Mouse (Mus musculus): ENCODE measurements at regions not wholly inside any gene's neighbourhood (a gene's known extent, or its start where the extent isn't known, plus 50 kb on each side); places are given as distances from the start of the nearest gene placed in this dataset.
"Not testable (repeated sequence)": the region's sequence is repeated elsewhere in the genome, so short reads cannot be mapped to it uniquely, and the experiment has no call there.

DNA sequence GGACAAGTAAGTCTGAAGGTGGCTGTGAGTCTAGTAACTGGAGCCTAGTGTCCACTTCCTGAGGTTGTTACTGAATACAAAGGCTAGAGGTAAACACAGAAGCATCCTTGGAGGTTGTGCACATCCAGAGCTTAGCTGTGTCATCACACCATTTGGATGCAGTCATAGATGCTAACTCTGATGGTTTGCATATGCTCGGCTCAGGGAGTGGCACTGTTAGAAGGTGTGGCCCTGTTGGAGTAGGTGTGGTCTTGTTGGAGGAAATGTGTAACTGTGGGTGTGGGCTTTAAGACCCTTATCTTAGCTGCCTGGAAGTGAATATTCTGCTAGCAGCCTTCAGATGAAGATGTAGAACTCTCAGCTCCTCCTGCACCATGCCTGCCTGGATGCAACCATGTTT, 612.6 kb downstream of the Pdcd6ip start:
- in situ Hi-C loops (cut with MseI, MboI), result not testable (repeated sequence)

DNA sequence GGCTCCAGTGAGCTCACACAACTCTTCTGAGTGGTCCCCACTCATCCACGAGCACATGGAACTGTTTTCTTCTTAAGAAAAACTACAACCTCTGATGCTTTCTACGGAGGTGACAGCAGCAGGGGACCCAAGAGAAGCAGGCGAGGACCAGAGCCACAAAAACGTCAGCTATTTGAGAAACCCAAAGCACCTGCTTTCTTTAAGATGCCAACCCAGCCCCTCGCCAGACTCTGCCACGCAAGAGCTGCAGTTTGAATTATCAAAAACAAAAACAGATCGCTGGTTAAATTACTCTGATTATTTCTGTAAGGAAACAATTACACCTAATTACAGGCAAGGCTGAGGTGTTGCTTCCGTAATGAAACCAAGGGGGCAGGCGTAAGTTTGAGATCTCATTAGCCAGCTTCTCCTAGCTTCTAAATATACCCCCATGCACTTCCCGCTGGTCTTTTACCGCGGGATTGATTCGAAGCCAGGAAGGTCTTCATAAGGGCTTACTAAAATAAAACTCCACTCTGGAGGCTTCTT, 614.1 kb downstream of the Pdcd6ip start:
- in situ Hi-C loops (cut with MseI, MboI), result no loop called here

DNA sequence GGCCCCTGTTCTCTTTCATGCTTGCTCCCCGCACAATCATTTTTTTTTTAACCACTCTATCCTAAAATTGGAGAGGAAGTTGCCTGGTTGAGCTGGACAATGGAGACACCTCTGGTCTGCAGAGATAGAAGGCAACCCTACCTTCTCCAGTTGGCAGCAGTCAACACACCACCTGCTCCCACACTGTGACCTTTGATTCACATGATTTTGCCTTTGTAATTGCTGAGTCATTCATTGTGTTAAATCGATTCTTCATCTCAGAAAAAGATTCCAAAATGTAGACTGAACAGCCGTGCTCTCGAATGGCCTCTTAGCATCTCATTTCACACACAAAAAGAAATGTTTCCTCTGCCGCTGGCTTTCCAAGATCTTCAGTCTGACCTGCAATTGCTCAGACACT, 616.2 kb downstream of the Pdcd6ip start:
- in situ Hi-C loops (cut with MseI, MboI), result no loop called here

DNA sequence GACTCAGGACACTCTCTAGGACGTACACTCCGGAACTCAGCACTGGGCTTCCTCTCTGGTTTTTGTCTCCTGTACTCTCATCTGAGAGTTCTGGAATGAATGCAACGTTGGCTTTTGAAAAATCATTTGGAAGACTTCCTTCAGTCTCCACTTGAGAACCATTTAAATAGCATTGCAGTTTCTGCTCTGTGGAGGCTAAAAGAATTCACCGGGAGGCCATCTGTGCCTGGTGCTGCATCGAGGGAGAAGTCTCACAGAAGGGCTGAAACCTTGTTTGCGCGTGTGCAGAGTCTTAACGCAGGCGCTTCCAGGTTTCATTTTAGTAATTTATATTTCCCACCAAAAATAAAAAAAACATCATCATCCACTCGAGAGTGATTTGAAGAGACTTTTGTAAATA, 620.3 kb downstream of the Pdcd6ip start:
- in situ Hi-C loops (cut with MseI, MboI), result no loop called here

DNA sequence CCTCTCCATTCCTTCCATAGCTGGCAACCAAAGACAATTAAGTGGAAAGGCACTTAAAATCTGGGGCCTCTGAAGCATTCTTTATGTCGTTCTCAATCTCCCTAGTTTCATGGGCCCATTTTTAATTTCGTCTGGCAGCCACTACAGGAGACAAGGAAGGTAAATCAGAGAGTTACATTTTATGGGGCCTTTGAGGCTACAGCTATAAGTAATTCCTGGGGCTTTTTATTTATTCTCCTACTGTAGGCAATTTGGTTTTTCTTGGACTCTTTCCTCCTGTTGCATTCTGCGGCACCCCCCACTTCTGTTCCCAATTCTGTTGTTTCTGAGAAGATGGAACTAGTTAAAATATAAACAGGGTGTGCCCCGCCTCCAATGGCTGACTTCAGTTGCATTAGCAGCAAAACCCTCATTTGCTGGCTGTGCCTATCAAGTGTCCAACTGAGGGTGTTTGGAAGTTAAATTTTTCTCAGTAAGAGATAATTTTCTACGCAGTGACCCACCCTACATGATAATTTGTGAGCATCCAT, 622.7 kb downstream of the Pdcd6ip start:
- in situ Hi-C loops (cut with MseI, MboI), result no loop called here

DNA sequence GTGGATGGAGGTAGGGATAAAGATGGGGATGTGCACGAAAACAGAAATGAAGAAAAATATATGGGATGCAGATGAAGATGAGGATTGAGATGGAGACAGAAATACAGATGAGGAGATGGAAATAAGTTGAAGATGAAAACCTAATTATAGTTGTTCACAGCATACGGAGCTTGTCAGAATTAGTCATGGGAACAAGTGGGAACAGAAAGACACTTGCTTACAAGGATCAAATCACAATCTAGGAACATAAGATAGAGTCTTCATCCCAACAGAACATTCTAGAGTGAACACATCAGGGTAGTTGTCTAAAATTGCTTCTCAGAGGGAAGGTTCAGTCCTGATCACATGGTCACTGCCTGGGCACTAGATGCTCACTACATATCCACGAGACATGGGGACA, 633.2 kb downstream of the Pdcd6ip start:
- in situ Hi-C loops (cut with MseI, MboI), result no loop called here

DNA sequence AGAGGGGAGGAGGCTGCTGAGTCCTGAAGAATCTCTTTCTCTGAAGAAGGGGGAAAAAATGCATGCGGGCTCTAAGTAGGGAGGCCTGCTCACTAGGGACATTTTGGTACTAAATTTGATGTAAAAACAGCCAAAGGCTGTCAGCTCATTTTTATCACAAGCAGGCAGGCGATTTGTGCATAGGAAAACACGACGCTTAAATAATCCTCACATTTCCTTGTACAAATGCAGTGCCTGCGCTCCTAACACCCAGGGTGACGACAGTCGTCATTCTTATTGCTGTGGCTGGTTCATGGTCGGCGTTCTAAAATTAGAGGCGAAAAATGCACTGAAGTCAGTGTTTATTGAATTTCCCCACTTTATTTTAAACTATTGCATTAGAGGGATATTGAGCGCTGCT, 650.6 kb downstream of the Pdcd6ip start:
- in situ Hi-C loops (cut with MseI, MboI), result no loop called here

DNA sequence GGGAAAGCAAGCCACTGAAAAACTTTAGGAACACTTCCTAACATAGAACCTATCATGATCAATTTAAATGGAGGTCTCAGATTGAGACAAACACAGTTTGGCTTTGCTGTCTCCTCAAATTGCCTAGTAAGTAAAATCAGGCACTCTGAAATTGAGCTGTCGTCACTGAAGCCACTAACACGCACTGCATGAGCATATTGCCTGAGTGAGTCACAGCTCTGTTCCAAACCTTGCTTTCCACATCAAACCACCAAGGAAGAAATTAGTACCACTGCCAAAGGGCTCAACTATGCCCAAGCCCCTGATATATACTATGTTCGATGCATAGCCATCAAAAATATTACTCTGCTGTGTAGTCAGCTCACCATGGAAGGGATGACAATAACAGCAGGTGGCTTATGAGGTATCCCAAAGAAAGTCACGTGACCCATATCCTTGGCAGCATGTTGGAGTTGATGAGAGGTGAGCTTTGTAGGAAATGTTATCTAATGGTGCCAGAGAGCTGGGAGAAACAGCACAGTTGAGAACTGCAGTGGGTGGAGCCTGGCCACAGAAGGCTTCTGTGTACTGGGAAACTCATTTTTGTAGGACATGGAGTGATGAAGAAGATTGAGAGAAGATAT, 663.4 kb downstream of the Pdcd6ip start:
- in situ Hi-C loops (cut with MseI, MboI), result no loop called here

DNA sequence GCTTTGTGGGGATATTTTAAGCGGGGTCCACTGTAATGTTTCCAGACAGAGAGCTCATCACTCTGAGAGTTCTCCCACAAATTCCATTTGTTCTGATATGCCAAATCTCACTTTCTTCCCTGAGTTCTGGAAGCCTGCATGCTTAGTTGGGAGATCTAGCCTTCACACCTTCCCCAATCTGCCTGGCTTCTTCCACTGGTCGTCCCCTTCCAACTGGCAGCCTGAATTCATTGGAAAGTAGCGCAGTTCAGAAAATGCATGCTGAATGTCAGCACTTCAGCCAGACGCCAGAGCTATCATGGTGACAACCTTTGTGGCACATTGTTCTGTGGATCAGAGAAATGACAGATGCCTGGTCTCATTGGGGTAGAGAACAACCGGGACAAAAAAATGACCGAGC, 667.2 kb downstream of the Pdcd6ip start:
- in situ Hi-C loops (cut with MseI, MboI), result no loop called here

DNA sequence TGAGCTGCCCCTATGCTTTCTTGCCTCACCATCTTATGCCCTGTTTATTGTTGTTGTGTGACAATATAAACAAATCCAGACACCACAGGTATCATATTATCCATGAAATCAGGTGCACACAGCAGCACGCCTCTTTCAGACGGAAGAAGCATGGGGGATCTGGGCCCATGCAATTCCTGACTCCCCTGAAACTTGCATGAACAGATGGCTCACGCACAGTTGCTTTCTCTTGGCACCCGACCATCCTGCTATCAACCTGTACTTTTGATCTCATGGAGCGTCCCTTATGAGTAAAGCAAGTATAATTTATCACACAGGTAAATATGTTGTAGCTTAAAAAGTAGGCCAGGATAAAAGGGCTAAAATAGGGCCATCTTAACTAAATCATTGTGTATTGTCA, 674.1 kb downstream of the Pdcd6ip start:
- in situ Hi-C loops (cut with MseI, MboI), result no loop called here

DNA sequence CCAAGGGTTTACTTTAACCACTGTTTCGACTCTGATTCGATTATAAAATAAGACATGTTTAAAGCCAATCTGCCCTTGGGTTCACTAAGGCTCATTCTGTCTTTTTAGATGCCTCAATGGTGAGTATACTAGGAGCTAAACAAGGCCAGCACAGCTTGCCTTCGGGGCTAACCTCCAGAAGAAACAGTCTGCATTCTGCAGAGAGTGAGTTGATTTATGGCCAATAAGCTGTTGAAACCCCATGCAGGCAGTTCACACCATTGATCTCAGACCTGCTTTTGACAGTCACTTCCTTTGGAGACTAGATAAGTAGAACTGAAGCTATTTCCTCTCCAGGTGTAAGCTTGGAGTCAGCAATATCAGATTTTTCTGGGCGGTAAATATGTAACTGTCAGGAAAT, 679.0 kb downstream of the Pdcd6ip start:
- in situ Hi-C loops (cut with MseI, MboI), result no loop called here

DNA sequence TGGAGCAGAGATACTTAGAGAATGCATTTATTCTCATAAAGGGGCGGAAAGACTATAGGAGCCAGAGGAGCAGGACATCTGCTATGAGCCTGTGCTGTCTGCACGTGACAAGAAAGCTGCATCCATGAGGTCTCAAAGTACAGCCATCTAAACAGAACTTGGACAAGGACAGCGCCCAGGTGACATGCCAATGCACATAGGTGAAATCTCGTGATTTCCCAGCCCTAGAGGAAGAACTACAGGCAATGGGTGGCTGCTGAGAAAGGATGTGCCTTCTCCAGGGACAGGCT, 681.2 kb downstream of the Pdcd6ip start:
- in situ Hi-C loops (cut with MseI, MboI), result no loop called here

DNA sequence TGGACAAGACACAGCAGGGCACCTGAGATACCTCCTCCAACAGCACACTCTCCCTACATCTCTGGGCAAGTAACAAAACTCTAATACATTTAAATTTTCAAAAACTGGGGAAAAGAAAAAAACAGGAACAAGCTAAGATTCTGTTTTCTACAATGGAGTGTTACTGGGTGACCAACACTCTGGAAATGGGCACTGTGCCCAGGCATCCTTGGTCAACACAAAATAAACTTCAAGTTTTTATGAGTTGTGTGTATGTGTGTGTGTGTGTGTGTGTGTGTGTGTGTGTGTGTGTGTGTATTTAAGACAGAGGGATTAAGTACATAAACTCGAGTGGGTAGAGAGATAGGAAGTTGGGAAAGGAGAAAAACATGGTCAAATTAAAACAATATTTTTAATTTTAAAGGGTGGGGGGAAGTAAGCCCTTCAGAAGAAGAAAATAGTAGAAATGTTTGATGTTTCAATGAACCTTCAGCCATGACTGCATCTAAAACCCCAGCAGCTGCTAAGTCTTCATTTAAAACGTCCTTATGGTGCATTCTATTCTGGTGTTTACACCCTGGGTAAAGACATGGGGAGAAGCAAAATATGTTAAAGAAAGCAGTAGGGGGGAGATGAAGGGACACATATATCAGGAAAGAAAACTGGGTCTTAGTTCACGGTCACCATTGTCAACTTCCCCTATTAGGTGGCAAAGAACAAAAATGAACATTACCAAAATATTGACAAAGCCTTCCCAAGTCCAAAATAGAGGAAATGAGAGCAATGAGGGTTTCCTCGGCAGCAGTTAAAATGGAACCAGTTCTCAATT, 681.8 kb downstream of the Pdcd6ip start:
- in situ Hi-C loops (cut with MseI, MboI), result no loop called here

DNA sequence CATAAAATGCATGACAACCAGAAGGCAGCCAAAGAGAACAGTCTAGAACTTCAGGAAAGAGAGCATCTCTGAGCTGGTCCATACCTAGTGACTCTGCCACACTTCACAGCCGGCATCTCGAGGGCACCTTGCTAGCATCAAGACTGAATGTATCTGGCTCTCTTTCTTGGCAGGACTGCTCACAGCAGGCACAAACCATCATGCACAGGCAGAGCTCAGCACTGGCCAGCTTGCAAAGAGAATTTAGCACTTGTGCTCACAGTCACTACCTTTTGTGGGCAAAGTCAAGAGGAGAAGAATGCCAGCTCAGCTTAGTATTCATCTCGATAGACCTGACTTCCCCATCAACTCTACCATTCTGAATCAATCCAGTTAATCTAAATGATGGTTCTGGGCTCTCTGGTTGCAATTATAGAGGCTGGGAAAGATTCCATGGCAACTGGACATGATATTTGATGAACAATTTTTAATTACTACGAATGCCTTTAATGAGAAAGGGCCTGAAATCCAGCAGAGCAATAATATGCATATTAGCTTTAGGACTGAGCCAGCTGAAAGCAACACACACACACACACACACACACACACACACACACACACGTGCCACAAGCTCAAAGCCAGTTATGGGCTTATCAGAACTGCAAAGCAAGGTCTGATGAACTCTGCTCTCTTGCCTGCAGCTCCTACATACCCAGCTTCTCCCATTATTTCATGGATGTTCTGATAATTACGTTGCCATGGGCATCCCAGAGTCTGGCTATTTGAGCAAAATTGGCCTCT, 686.0 kb downstream of the Pdcd6ip start:
- in situ Hi-C loops (cut with MseI, MboI), result no loop called here

DNA sequence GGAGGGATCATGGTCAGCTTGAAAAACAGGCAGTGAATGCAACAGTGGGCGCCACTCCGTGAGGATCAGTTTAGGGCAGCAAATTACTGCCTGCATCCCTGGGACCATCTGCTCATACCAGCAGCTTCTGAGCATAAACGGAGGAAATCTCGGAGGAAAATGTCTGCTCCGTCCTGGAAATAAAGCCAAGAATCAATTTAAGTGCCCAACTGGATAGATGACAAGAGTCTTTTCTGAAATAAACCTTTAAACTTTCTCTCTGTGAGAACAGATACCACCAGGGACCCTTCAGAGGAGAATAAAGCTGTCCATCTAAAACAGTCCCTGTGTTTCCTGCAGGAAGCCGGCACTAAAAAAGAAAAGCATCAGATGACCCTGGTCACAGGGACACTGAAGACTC, 688.5 kb downstream of the Pdcd6ip start:
- in situ Hi-C loops (cut with MseI, MboI), result no loop called here

DNA sequence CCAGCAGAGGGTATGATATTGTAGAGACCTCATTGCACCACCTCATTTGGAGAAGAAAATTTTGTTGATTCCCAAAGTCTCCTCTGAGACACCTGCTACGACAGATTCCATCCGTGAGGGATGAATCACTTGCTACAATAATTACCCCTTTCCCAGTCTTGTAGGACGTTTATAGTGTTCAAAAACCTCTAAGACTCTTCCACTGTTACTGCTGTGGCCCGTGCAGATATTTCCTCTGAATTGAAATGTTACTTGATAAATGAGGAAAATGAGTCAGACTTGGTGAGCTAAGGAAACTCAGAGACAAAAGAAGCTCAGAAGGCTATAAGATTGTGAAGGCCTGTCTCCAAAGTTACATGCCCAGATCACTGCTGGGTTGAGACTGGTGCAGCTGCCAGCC, 700.0 kb downstream of the Pdcd6ip start:
- in situ Hi-C loops (cut with MseI, MboI), result no loop called here

DNA sequence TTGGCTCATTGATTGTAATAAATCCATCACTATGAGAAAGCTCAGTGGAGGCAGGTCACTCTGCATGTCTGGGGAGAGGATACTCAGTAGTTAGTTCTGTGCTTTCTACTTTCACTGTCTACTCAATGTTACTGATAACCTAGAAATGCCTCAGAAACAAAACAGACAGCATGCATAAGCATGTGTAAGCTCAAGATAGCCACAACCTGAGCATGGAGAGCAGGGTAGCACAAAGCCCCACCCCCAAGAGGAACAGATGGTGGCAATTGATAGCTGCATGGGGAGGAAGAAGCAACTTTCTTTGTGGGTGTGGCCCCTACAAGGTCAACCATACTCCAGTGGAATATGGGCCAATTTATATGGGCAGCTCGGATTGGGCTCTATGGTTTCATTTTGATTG, 711.9 kb downstream of the Pdcd6ip start:
- in situ Hi-C loops (cut with MseI, MboI), result no loop called here

DNA sequence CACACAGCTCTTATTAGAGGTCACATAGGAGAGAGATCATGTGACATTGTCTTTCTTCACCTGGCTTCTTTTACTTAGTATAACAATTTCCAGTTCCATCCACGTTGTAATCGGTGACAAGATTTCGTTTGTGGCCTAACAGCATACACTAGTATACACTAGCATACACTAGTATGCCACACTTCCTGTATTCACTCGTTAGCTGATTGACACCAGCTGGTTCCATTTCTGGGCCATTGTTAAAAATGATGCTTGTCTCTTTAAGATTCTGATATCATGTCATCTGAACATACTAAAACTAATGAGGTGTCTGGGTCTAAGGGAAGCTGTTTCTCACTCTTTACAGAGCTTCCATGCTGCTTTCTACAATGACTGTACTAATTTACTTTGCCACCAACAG, 713.3 kb downstream of the Pdcd6ip start:
- in situ Hi-C loops (cut with MseI, MboI), result no loop called here

DNA sequence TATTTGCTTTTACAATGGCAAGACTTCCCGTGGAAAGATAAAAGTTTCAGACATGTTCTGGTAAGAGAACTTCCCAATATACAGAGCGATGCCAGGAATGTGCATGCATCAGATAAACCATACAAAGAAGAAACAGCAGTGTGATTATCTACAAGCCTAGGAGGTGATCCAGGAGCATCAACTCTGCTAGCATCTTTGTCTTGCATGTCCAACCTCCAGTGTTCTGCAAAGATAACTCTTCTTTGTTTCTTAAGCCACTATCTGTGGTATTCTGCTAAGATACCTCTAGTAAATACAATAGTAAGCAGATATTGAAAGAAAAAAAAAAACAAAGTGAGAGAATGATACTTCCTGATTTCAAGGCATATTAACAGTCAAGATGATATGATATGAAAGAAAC, 714.4 kb downstream of the Pdcd6ip start:
- in situ Hi-C loops (cut with MseI, MboI), result no loop called here

DNA sequence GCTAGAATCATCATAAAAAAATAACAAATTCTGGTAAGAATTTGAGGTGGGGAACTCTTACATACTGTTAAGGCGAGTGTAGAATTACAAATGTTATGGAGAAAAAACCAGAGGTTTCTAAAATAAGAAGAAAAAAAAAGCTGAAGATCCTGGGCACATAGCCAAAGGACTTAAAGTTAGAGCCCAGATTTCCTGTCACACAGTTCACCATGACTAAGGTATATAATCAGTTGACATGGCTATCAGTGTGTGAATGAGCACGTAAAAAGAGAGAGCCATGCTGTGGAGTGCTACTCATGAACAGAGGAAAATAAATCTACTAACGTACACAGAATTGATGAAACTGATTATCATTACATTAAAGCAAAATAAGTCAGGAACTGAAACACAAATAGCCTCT, 715.1 kb downstream of the Pdcd6ip start:
- in situ Hi-C loops (cut with MseI, MboI), result no loop called here

DNA sequence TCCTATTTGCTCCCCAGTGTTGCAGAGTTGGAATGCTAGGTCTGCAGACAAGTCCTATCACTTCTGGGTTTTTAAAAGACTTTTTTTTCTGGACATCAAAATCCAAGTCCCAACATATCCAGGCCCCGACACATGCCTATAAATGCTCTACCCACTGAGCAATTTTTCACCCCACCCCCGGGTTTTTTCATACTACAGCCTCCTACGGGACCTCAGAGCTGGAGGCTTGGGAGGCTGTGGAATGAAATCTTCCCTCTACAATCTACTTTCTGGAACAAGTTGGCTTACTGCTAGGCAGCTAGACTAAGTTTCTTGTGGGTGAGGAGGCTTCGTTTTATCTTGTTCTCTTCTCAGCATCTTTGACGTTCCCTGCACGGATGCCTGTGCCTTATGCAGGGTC, 724.7 kb downstream of the Pdcd6ip start:
- in situ Hi-C loops (cut with MseI, MboI), result no loop called here

DNA sequence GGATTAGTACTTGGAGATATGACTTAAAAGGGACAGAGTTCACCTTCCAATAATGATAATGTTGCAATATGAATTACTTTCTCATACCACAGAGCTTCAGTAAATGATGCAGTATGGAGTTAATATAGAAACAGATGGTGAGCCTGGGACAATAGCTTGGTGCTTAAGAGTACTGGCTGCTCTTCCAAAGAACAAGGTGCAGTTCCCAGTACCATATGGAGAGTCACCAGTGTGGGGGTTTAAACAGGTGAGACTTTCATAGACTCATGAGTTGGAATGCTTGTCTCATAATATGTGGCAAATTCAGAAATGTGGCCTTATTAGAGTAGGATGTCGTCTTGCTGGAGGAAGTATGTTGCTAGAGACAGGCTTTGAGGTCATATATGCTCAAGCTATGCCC, 715.8 kb upstream of the Arpp21 start:
- in situ Hi-C loops (cut with MseI, MboI), result no loop called here

DNA sequence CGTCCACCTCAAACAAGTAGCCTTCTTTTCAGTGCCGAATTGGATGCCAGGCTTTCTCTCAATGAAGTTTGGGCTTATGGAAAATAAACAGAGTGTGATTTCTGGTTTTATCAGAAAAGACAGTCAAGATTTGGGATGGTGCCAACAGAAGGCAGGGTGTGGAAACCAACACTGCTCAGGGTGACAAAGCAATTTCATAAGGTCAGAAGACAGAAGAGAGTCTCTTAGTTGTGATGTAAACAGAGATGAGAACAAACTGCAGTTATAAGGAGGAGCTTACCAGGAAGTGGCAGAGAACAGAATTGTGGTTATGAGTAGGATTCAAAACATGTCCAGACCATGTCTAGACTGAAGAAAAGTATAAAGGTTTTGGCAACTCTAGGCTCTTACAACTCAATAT, 714.3 kb upstream of the Arpp21 start:
- in situ Hi-C loops (cut with MseI, MboI), result no loop called here
